In the genomic region with DNA sequence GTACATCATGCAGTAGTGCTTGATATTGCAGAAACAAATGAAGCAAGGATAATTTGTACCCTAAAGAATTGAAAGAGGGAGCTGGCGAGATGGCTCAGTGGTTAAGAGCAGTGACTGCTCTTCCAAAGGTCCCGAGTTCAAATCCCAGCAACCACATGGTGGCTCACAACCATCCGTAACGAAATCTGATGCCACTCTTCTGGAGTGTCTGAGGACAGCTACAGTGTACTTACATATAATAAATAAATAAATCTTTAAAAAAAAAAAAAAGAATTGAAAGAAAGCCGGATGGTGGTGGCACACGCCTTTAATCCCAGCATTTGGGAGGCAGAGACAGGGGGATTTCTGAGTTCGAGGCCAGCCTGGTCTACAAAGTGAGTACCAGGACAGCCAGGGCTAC, we compare ENCODE assay signal across 1 mouse cellular context.
A peak's percentile ranks its signal among the peaks of the same experiment; 100 is the strongest.
TF ChIP-seq lines count a peak whose summit lies in the region.

No protein-coding gene starts in this region.

TF ChIP-seq in CH12.LX, 34 proteins besides CTCF, POLR2A, EP300 and RAD21:
- 0 out of 2 replicates have a peak, but pooled peaks have one; percentile 5 for TF ChIP-seq TBP (conservative IDR thresholded peaks at IDR 0.05; ENCODE audit: low read depth, low read length)
TF ChIP-seq in CH12.LX: peak in this region for 1; not testable (repeated sequence) for 33.
